Mouse (Mus musculus) left cerebral cortex, postnatal 10 days (tissue): ENCODE measurements around the gene Rad51b. TPM values are rescaled to one million over a fixed set of nuclear protein-coding genes. Genes with fewer than 3 reads are reported as not detected.

Source experiments
- DNase-seq, 2 experiments: peaks; one replicate each; pipeline ENCODE4 v3.0.0; 2021 to 2022; ENCODE audit warnings: low spot score in 2 of 2, mixed read lengths in 1 of 2; ENCODE audit errors: extremely low spot score in 1 of 2
- intact Hi-C: fragments of 180-260 bp; cut with DNase I; formaldehyde crosslinking; loops from one replicate; pipeline ENCODE4 v1.15.1; 2025
- total RNA-seq, 2 experiments: library from RNA; stranded (reverse); gene quantifications; 2 replicates each; pipeline ENCODE4 v1.2.3; 2021

Rad51b gene
- total RNA-seq, 2 experiments from 2014 or later: 0.43 to 0.71 TPM

- intact Hi-C loops: no loop called here
- DNase-seq: no peak
These were observed 487.1 kb downstream of the Rad51b start for GRCm38 (mm10) chr12:79784159-79784558.

DNA sequence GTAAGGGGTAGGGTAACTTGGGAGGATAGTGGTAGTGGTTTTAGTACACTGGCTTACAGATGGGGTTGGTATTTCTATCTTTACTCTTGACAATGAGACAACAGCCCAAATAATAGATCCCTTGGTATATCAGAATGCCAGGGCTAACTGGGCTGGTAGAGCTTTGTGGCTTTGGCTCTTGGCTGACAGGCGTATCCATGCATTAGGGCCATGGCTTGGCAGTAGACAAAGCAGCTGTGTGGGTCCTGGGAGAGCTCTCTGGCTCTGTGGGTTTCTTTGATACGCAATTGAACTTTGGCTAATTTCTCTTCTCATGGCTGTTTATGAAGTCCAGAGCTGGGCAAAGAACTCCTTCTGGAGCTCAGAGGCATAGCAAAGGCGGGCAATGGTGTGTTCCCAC, 488.6 kb downstream of the Rad51b start:
- DNase-seq: no peak
- intact Hi-C loops: no loop called here

DNA sequence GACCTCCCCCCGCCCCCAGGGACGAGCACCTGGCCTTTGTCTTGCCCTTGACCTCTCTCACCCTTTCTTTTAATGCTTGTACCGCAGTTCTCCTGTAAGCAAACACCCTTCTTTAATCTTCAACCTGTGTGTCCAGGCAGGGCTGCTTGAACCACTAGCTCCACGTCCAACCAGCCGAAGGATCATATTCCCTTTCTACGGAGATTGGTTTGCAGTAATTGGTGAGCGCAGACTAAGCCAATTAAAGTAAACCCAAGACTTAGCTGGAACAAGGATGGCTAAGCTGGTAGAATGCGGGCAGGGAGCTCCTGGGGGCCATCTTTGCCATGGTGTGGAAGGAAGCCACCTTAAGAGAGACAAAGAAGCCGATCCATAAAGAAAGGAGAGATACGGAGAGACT, 490.5 kb downstream of the Rad51b start:
- DNase-seq: no peak
- intact Hi-C loops: no loop called here

GRCm38 (mm10) chr12:79788340-79788739, 491.3 kb downstream of the Rad51b start:
- intact Hi-C loops: no loop called here
- no peak for DNase-seq

DNA sequence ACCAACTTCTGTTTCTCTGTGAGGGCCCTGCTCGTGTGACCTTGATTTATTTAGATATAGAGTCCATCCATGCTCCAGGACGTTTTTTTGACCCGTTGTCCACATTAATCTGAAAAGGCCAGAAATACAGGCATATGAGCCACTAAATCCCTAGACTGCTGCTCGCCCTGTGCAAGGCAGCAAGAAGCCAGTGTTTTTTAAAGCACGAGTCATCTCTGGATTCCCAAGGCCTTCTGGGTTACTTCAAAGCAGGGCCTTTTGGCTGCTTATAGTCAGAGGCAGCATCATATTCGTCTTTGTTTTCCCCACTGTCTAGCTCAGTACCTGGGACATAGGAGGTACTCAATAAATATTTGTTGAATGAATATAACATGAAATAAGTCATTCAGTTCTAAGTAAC, 492.4 kb downstream of the Rad51b start:
- DNase-seq: no peak
- intact Hi-C loops: no loop called here

GRCm38 (mm10) chr12:79793382-79793781, 496.3 kb downstream of the Rad51b start:
- intact Hi-C loops: no loop called here

DNA sequence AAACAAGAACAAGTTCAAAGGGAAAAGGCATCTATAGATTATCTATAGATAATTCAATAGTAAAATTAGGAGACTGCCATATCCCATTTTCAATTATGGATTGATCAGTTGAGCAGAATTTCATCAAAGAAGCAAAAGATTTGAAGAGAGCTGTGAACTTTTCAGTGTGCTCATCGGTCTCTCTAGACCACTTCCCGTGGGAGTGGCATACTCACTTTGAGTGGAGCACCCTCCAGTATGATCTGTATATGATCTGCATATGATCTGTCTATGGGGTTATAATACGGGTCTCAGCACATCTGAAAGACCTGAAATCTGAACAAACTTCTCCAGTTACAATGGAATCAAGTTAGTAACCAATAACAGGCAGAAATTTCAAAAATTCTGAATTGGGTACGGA, 497.7 kb downstream of the Rad51b start:
- DNase-seq: no peak
- intact Hi-C loops: no loop called here

More at GRCm38 (mm10) chr12:79793382-79793781, 496.3 kb downstream of the Rad51b start:
- peak in 1 of 2 experiments; percentile 38 for DNase-seq

DNA sequence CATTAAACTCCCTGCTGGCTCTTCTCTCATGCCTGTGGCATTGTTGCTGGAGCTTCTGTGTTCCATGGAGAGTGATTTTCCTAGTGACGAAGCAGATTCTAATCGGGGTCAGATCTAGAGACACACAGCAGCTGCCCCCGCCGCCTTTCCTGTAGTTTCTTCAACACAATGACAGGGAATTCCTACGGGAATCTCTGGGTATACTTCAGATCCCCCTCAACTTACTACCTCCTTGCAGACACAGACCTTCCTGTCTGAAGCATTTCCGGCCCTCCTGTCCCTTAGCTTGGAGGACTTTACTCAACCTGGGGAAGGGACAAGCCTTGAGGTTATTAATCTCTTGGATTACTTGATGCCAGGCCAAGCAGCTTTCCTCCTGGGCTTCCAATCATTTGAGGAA, 499.2 kb downstream of the Rad51b start:
- peak in 1 of 2 experiments; percentile 66 for DNase-seq
- intact Hi-C loops: no loop called here

DNA sequence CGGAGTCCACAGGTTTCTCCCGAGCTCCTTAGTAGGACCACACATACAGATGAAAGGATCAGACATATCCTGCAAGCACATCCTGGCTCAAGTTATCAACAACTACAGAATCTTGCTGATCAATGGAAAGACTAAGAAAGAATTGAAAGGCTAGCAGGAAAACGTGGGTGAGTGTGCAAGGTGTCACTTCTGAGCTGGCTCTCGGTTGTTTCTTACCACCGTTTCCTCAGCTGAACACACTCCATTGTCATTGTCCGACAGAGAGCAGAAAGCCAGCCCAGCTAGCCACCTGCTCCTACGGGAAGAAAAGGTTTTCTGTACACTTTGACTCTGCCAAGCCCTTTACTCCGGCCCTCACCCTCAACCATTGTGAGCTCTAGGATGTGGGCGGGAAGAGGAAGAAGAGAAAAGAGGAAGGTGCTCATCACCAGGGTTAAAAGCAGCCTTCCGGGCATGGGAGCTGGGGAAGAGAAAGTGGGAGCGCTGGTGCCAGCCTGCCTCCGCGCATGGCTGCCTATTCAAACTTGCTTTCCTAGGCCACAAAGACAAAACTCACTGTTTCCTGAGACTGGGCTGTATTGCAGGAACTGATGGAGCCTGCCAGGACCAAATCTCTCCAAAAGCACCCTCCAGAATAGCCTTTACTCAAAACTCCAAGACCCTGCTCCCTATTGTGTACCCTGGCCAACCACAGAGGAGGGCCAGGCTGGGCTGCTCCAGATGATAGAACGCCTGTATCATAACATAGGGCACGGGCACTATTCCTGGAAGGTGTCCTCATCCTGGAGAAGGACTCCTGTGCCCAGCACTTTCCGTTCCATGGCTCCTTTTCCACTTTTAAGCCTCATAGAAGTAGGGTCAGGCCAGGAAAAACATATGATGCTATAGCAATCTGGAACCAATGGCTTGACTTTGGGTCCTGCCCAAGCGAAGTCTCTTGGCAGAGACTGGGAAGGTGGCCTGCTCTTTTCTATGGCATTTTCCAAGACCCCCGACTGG, 500.0 kb downstream of the Rad51b start:
- peak in 1 of 2 experiments; percentile 5 for DNase-seq
- intact Hi-C loops: no loop called here

GRCm38 (mm10) chr12:79798488-79798887, 501.4 kb downstream of the Rad51b start:
- intact Hi-C loops: no loop called here

DNA sequence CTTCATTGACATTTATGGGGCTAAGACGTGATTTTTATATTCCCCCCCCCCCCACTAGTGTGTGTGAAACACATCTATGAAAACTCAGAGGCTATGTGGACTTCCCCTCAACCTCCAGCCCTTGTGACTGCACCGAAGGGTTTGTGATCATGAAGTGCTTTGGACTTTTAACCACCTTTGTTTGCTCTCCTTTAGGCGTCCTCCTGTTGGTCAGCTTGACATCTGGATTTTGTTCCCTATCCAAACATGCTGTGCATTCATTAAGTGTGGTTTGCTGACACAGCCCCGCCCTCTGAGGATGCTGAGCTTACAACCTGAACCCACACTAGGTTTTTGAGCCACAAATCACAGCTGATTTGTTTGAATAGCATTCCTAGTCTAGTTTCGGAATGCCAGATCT, 502.3 kb downstream of the Rad51b start:
- intact Hi-C loops: no loop called here
- no peak for DNase-seq

More at GRCm38 (mm10) chr12:79798488-79798887, 501.4 kb downstream of the Rad51b start:
- no peak for DNase-seq

DNA sequence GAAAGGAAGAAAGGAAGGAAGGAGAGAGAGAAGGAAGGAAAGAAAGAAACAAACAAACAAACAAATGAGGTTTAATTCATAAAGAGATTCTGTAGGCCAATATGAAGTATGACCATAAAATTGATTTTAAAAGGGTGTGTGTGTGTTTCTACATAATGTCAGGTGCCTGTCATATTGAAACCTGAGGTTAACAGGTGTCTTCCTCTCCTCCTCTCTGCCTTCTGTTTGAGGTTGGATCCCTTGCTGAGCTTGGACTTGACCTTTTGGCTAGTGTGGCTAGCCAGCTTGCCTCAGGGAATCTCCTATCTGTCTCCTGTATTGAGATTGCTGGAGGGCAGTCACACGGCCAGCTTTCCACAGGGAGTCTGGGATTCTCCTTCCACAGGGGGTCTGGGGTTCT, 506.6 kb downstream of the Rad51b start:
- intact Hi-C loops: no loop called here

DNA sequence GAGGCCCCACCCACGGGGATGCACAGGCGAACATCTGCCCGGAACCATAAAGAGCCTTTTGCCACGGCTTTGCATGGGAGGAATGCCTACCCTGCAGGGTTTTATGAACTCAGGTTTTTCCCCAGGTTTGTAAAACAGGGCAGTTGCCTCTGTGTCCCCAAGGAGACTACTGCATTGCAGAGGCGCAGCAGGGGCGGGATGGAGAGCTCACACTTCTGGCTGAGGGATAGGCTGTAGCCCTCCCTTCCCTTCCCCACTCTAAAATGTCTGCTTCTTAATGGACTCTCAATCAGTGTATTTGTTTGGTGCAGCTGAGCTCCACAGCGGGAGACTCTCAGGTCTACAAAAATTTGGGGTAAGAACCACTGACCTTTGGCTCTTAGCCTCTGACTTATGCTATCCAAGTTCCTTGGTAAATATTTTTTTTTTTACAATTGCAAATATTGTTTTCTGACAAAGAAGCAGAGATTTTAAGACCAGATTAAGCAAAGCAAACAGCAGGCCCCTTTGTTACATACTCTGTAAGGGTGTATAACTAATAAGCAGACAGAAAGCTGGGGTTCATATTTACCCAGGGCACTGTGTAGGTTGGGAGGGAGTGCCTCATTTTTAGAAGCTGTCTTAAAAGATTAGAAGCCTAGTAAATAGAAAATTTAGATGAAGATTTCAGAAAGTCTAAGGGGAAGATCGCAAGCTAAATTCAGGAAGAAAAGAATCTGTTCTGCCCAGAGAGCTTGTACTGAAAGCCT, 507.9 kb downstream of the Rad51b start:
- intact Hi-C loops: no loop called here
- no peak for DNase-seq

More for the DNA sequence above, 506.6 kb downstream of the Rad51b start:
- no peak for DNase-seq

GRCm38 (mm10) chr12:79806990-79807389, 509.9 kb downstream of the Rad51b start:
- intact Hi-C loops: no loop called here
- DNase-seq: no peak

DNA sequence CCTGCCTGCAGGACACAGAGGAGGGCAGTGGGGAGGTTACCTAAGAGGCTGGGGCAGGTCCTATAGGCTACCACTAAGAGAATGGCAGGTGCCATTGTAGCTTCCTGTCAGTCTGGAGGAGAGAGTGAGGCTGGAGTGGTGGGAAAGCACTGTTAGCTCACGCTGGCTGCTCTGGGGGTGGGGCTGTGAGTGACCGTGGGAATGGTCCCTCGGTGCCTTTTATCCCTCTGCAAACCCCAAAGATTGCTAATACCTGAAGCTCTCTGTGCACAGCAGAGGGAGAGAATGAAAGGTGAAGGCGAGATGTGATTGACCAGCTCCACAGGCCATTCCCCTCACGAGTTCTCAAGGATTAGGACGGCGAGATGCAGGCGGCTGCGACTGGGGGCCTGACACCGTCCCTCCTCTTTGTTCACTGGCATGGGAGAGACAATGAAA, 510.3 kb downstream of the Rad51b start:
- intact Hi-C loops: no loop called here
- no peak for DNase-seq

DNA sequence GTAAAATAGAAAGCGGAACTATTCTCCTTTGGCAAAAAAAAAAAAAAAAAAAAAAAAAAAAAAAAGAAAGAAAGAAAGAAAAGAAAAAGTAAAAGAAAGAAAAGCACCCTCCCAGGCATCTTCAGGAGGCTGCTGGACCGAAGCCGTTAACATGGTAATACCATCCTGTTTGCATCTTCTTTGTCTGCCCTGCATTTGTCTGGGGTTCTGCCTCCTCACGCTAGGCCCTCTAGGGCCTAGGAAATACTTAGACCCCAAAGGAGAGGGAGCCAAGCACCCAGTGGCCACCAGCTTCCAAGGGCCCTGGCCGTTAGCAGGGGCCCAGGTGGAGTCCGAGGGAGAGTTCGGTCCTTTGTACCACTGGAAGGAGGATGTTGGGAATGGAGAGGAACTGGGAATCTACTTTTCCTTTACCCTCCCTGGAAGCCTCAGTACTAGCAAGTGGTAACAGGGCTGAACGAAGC, 510.9 kb downstream of the Rad51b start:
- intact Hi-C loops: no loop called here
- DNase-seq: no peak

GRCm38 (mm10) chr12:79808426-79809398, 511.6 kb downstream of the Rad51b start:
- intact Hi-C loops: no loop called here
- no peak for DNase-seq

DNA sequence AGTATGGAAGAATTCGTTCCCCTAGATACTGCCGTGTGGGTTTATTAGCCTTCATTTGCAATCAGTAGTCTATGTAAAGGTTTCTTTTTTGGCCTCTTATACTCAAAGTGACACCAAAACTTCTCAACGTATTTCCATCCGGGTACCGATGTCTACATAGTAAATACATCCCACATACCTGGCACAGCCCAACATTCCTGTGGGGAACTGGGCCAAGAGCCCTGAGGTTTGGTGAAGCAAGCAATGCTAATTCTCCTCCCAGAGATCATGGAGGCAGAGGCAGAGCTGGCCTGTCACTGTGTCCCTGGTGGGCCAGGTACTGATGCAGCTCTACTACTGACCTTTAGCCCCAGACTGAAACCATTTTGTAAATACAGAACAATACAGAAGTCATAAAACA, 512.4 kb downstream of the Rad51b start:
- intact Hi-C loops: no loop called here
- no peak for DNase-seq
